Mouse (Mus musculus) CH12.LX (cell line): Measurements from ENCODE around the gene Als2cl. TPM values are rescaled to one million over a fixed set of nuclear protein-coding genes. Genes with fewer than 3 reads are reported as not detected.

ENCODE experiments used
- DNase-seq: peaks from one replicate; pipeline ENCODE4 v3.0.0-alpha.2; 2013; ENCODE audit errors: extremely low read depth
- H3K27ac ChIP-seq: 2 replicates; pipeline ENCODE4 v1.5.1; 2012; ENCODE audit warnings: low read depth, mild to moderate bottlenecking, control low read depth, moderate library complexity; ENCODE audit not compliant: insufficient read depth
- H3K27me3 ChIP-seq: replicated peaks from 2 replicates; pipeline ENCODE3; 2012; ENCODE audit warnings: inconsistent platforms
- H3K36me3 ChIP-seq, 2 experiments: replicated peaks in 1 of 2; 2 replicates each; pipeline versions ENCODE3 to v1.6.1; 2012; ENCODE audit warnings: inconsistent platforms in 1 of 2, low read length in 1 of 2, mild to moderate bottlenecking in 1 of 2, mixed read lengths in 1 of 2, moderate library complexity in 1 of 2; ENCODE audit not compliant: control insufficient read depth in 1 of 2, insufficient read depth in 1 of 2
- H3K4me1 ChIP-seq, 2 experiments: 2 replicates each; pipeline ENCODE4 v1.6.1; 2012; ENCODE audit warnings: inconsistent platforms in 1 of 2, moderate library complexity in 1 of 2; ENCODE audit not compliant: insufficient read depth in 2 of 2, control insufficient read depth in 1 of 2
- H3K4me2 ChIP-seq: 2 replicates; pipeline ENCODE4 v1.6.1; 2012; ENCODE audit warnings: low read depth, mild to moderate bottlenecking, control low read depth; ENCODE audit not compliant: poor library complexity, insufficient read depth, severe bottlenecking
- H3K4me3 ChIP-seq, 3 experiments: fragments of 150-350 bp in 1 of 3; sonication (generic) in 1 of 3; replicated peaks in 1 of 3; 2 replicates each; pipeline versions ENCODE3 to v1.5.1; 2011 to 2012; ENCODE audit warnings: low read depth in 2 of 3, low read length in 2 of 3, mild to moderate bottlenecking in 2 of 3, moderate library complexity in 2 of 3, control low read depth in 1 of 3, improper control_type of control experiment in 1 of 3, inconsistent platforms in 1 of 3, mixed read lengths in 1 of 3; ENCODE audit not compliant: poor library complexity in 1 of 3
- H3K79me2 ChIP-seq: replicated peaks from 2 replicates; pipeline ENCODE4 v1.6.1; 2012; ENCODE audit warnings: mild to moderate bottlenecking, moderate library complexity; ENCODE audit not compliant: control insufficient read depth, poor library complexity, insufficient read depth, severe bottlenecking; ENCODE audit errors: extremely low read depth
- H3K9ac ChIP-seq: 2 replicates; pipeline ENCODE4 v1.6.1; 2012; ENCODE audit warnings: low read depth, mild to moderate bottlenecking, control low read depth, moderate library complexity; ENCODE audit not compliant: insufficient read depth
- H3K9me3 ChIP-seq: replicated peaks from 2 replicates; pipeline ENCODE3; 2012; ENCODE audit warnings: low read length, inconsistent platforms, mixed read lengths
- BHLHE40 ChIP-seq: IDR thresholded peaks from 2 replicates; pipeline ENCODE4 v1.6.1; 2011; ENCODE audit warnings: mild to moderate bottlenecking, low read depth, low read length, improper control_type of control experiment
- CTCF ChIP-seq, 2 experiments: IDR thresholded peaks in 1 of 2; conservative IDR thresholded peaks in 1 of 2; 2 replicates each; pipeline ENCODE4 v1.5.1; 2011 to 2012; ENCODE audit warnings: low read depth in 2 of 2, low read length in 2 of 2, improper control_type of control experiment in 1 of 2, inconsistent platforms in 1 of 2, mild to moderate bottlenecking in 1 of 2, moderate library complexity in 1 of 2
- ELF1 ChIP-seq: IDR thresholded peaks from 2 replicates; pipeline ENCODE4 v1.6.1; 2014; ENCODE audit warnings: low read depth, mild to moderate bottlenecking, inconsistent platforms, low read length, improper control_type of control experiment
- EP300 ChIP-seq: IDR thresholded peaks from 2 replicates; pipeline ENCODE4 v1.6.1; 2011; ENCODE audit warnings: low read length, improper control_type of control experiment
- HCFC1 ChIP-seq: IDR thresholded peaks from 2 replicates; pipeline ENCODE4 v1.6.1; 2012; ENCODE audit warnings: low read depth, mild to moderate bottlenecking, inconsistent platforms, low read length, improper control_type of control experiment
- IRF4 ChIP-seq: IDR thresholded peaks from 2 replicates; pipeline ENCODE4 v1.6.1; 2014; ENCODE audit warnings: low read depth, mild to moderate bottlenecking, inconsistent platforms, low read length, improper control_type of control experiment
- JUN ChIP-seq: IDR thresholded peaks from 2 replicates; pipeline ENCODE4 v1.6.1; 2011; ENCODE audit warnings: low read depth, mild to moderate bottlenecking, low read length, improper control_type of control experiment, moderate library complexity; ENCODE audit not compliant: insufficient read depth
- MAFK ChIP-seq: IDR thresholded peaks from 2 replicates; pipeline ENCODE4 v1.6.1; 2011; ENCODE audit warnings: low read length, improper control_type of control experiment; ENCODE audit not compliant: insufficient replicate concordance
- MEF2A ChIP-seq: IDR thresholded peaks from 2 replicates; pipeline ENCODE4 v1.6.1; 2014; ENCODE audit warnings: low read depth, mild to moderate bottlenecking, inconsistent platforms, low read length, improper control_type of control experiment, borderline replicate concordance
- MXI1 ChIP-seq: IDR thresholded peaks from 2 replicates; pipeline ENCODE4 v1.6.1; 2011; ENCODE audit warnings: mild to moderate bottlenecking, low read depth, low read length, improper control_type of control experiment
- MYC ChIP-seq: IDR thresholded peaks from 2 replicates; pipeline ENCODE4 v1.6.1; 2011; ENCODE audit warnings: low read depth, mild to moderate bottlenecking, improper control_type of control experiment, low read length
- POLR2AphosphoS2 ChIP-seq: IDR thresholded peaks from 2 replicates; pipeline ENCODE4 v1.6.1; 2011; ENCODE audit warnings: low read depth, low read length, improper control_type of control experiment
- RAD21 ChIP-seq: IDR thresholded peaks from 2 replicates; pipeline ENCODE4 v1.6.1; 2011; ENCODE audit warnings: low read depth, mild to moderate bottlenecking, low read length, improper control_type of control experiment, moderate library complexity
- SIN3A ChIP-seq: IDR thresholded peaks from 2 replicates; pipeline ENCODE4 v1.6.1; 2012; ENCODE audit warnings: low read length, improper control_type of control experiment, inconsistent platforms
- TCF12 ChIP-seq: IDR thresholded peaks from 2 replicates; pipeline ENCODE4 v1.6.1; 2014; ENCODE audit warnings: low read depth, mild to moderate bottlenecking, inconsistent platforms, low read length, improper control_type of control experiment
- USF2 ChIP-seq: conservative IDR thresholded peaks from 2 replicates; pipeline ENCODE4 v1.6.1; 2011; ENCODE audit warnings: low read depth, low read length, improper control_type of control experiment
- ZC3H11A ChIP-seq: IDR thresholded peaks from 2 replicates; pipeline ENCODE4 v1.6.1; 2012; ENCODE audit warnings: low read depth, mild to moderate bottlenecking, inconsistent platforms, low read length, improper control_type of control experiment
- ZKSCAN1 ChIP-seq: IDR thresholded peaks from 2 replicates; pipeline ENCODE4 v1.6.1; 2012; ENCODE audit warnings: low read depth, inconsistent platforms, low read length, improper control_type of control experiment, borderline replicate concordance
- ZMIZ1 ChIP-seq: IDR thresholded peaks from 2 replicates; pipeline ENCODE4 v1.6.1; 2012; ENCODE audit warnings: low read depth, mild to moderate bottlenecking, inconsistent platforms, low read length, improper control_type of control experiment
- ZNF384 ChIP-seq: IDR thresholded peaks from 2 replicates; pipeline ENCODE4 v1.6.1; 2012; ENCODE audit warnings: low read depth, low read length, improper control_type of control experiment, inconsistent platforms
- dilution Hi-C: fragments of 300-500 bp; cut with MboI; formaldehyde crosslinking; loops from 2 replicates; pipeline ENCODE4 v1.14.3; 2020; ENCODE audit warnings: low sequenced_read_pairs; ENCODE audit not compliant: extremely low pct_unique_long_range_greater_than_20kb, extremely low pct_ligation_motif_present
- in situ Hi-C: fragments of 300-500 bp; cut with MboI; formaldehyde crosslinking; loops from 3 replicates; pipeline ENCODE4 v1.14.3; 2019; ENCODE audit warnings: low sequenced_read_pairs, low pct_ligation_motif_present, low pct_unique_long_range_greater_than_20kb, mixed read lengths
- polyA plus RNA-seq: library from polyadenylated mRNA; unstranded; fragments of >175 nt; gene quantifications from 2 replicates; pipeline ENCODE4 v1.2.1, GENCODE M21; 2012; ENCODE audit warnings: low read depth; ENCODE audit not compliant: insufficient read length
- total RNA-seq, 2 experiments: library from RNA; depleted of rRNA; stranded (reverse); fragments of 300-350 nt in 1 of 2; fragments of >200 nt in 1 of 2; gene quantifications; 2 replicates each; pipeline ENCODE4 v1.2.3; 2012 to 2014

Gene Als2cl
- total and polyA plus RNA-seq, 3 experiments, result 2.4 to 3.4 (median 2.5) TPM

GRCm38 (mm10) chr9:110891077-110891828 lies 11.6 kb downstream of the Als2cl start:
- H3K4me3 ChIP-seq, result no peak overlapping the region
- no peak overlapping the region for H3K9ac ChIP-seq
- H3K79me2 ChIP-seq, result no peaks in the 10 kb centered on the region
- H3K4me2 ChIP-seq, result no peak overlapping the region
- H3K9me3 ChIP-seq, result no peaks in the 10 kb centered on the region
- in situ Hi-C loops, result no loop called here
- dilution Hi-C loops, result no loop called here
- H3K36me3 ChIP-seq, result peaks cover 0 to 59% of the 10 kb centered on the region in 2 experiments
- no peak overlapping the region for H3K27ac ChIP-seq
- H3K27me3 ChIP-seq, result no peaks in the 10 kb centered on the region
- H3K4me1 ChIP-seq, result peaks cover under 1 to 54% of the 10 kb centered on the region in 2 experiments; a peak in 2 of 4 replicates
- DNase-seq, result no peak
- TF ChIP-seq ELF1 (no peak), MXI1 (no peak), POLR2AphosphoS2 (no peak), HCFC1 (no peak), USF2 (no peak), MYC (no peak), JUN (no peak)

GRCm38 (mm10) chr9:110892552-110892951 lies 12.9 kb downstream of the Als2cl start:
- no peaks in the 10 kb centered on the region for H3K79me2 ChIP-seq
- H3K9ac ChIP-seq, result no peak overlapping the region
- in situ Hi-C loops, result no loop called here
- no peak overlapping the region for H3K4me3 ChIP-seq
- H3K27ac ChIP-seq, result no peak overlapping the region
- peaks cover 4 to 59% of the 10 kb centered on the region in 2 experiments; a peak in 3 of 4 replicates for H3K4me1 ChIP-seq
- no peaks in the 10 kb centered on the region for H3K9me3 ChIP-seq
- H3K27me3 ChIP-seq, result no peaks in the 10 kb centered on the region
- H3K36me3 ChIP-seq, result peaks cover 0 to 64% of the 10 kb centered on the region in 2 experiments
- dilution Hi-C loops, result no loop called here
- no peak for DNase-seq
- no peak for TF ChIP-seq JUN
- no peak for TF ChIP-seq IRF4
- TF ChIP-seq BHLHE40, result no peak
- no peak for TF ChIP-seq ZKSCAN1
- TF ChIP-seq CTCF (conservative IDR thresholded peaks at IDR 0.05 in 1 of 2, IDR thresholded peaks at IDR 0.05 in 1 of 2; ENCODE audit: low read depth in 2 of 2, low read length in 2 of 2), result no peak
- no peak for TF ChIP-seq ZMIZ1
- no peak for TF ChIP-seq MEF2A
- TF ChIP-seq SIN3A, result no peak
- no peak for TF ChIP-seq ZC3H11A
- no peak for TF ChIP-seq ZNF384
- TF ChIP-seq TCF12, result no peak
- no peak for TF ChIP-seq EP300
- no peak for TF ChIP-seq MAFK
- TF ChIP-seq MYC, result no peak
- no peak for TF ChIP-seq RAD21
- TF ChIP-seq USF2, result no peak
- no peak overlapping the region for H3K4me2 ChIP-seq
